Mouse (Mus musculus): ENCODE results near the gene Dkkl1. TPM values are rescaled to one million over a fixed set of nuclear protein-coding genes. Genes with fewer than 3 reads are reported as not detected.

Dkkl1 gene
- 10 to 100 TPM; 23.4 to 31.7 TPM for polyA plus RNA-seq (2017; shearing (Covaris generic))

GRCm38 (mm10) chr7:45211851-45212251 is at the start of gene Dkkl1:
TSS of gene Dkkl1 (minus strand) at chr7:45212147.

GRCm38 (mm10) chr7:45240633-45241388 is 28.9 kb upstream of the Dkkl1 start, which contains the start of gene Slc6a16:
TSS of gene Slc6a16 (plus strand) at chr7:45241085.

GRCm38 (mm10) chr7:45238723-45239496 is 27.0 kb upstream of the Dkkl1 start, which contains the start of gene Cd37:
TSS of gene Cd37 (minus strand) at chr7:45239115.

GRCm38 (mm10) chr7:45215673-45216441 is 3.9 kb upstream of the Dkkl1 start, which contains the start of gene Tead2:
TSS of gene Tead2 (plus strand) at chr7:45215753.

GRCm38 (mm10) chr7:45204380-45205143 is 7.4 kb downstream of the Dkkl1 start, which contains the start of gene Ccdc155:
TSS of gene Ccdc155 (minus strand) at chr7:45204892.

GRCm38 (mm10) chr7:45180896-45181477 is 31.0 kb downstream of the Dkkl1 start, which contains the start of gene Pth2:
TSS of gene Pth2 (plus strand) at chr7:45180995.

GRCm38 (mm10) chr7:45179469-45179868 is 32.5 kb downstream of the Dkkl1 start, which contains the start of gene Gfy:
TSS of gene Gfy (minus strand) at chr7:45179569.

GRCm38 (mm10) chr7:45163735-45164490 is 48.0 kb downstream of the Dkkl1 start, which contains the start of gene Slc17a7:
TSS of gene Slc17a7 (plus strand) at chr7:45163949.

Other genes with a start within 250 kb of the Dkkl1 start
- gene Cpt1c, start 237.3 kb downstream of the Dkkl1 start, polyA plus RNA-seq (2017; shearing (Covaris generic)) = 1 to 10 TPM; 1.7 to 2.5 TPM
- gene Prmt1, start 225.6 kb downstream of the Dkkl1 start, polyA plus RNA-seq (2017; shearing (Covaris generic)) = 100 to 1,000 TPM; 148 to 162 TPM
- gene Irf3, start 214.5 kb downstream of the Dkkl1 start, polyA plus RNA-seq (2017; shearing (Covaris generic)) = 100 to 1,000 TPM; 224 to 233 TPM
- gene Bcl2l12, start 213.4 kb downstream of the Dkkl1 start, polyA plus RNA-seq (2017; shearing (Covaris generic)) = 10 to 100 TPM; 23.6 to 30.4 TPM
- gene Scaf1, start 195.8 kb downstream of the Dkkl1 start, polyA plus RNA-seq (2017; shearing (Covaris generic)) = 10 to 100 TPM; 34.5 to 35.4 TPM
- gene Rras, start 194.2 kb downstream of the Dkkl1 start, polyA plus RNA-seq (2017; shearing (Covaris generic)) = 10 to 100 TPM; 30.9 to 34.3 TPM
- 1 to 10 TPM; 2.2 to 4.1 TPM for gene Prr12, start 159.3 kb downstream of the Dkkl1 start, polyA plus RNA-seq (2017; shearing (Covaris generic))
- 100 to 1,000 TPM in 1 of 2 experiments, 10 to 100 TPM in 1; 99.4 to 115 TPM for gene Nosip, start 149.7 kb downstream of the Dkkl1 start, polyA plus RNA-seq (2017; shearing (Covaris generic))
- 1 to 10 TPM; 2.7 to 4.1 TPM for gene Prrg2, start 149.5 kb downstream of the Dkkl1 start, polyA plus RNA-seq (2017; shearing (Covaris generic))
- gene Rcn3, start 119.9 kb downstream of the Dkkl1 start, polyA plus RNA-seq (2017; shearing (Covaris generic)) = 10 to 100 TPM in 1 of 2 experiments, 1 to 10 TPM in 1; 3.5 to 13.7 TPM
- gene Fcgrt, start 108.3 kb downstream of the Dkkl1 start, polyA plus RNA-seq (2017; shearing (Covaris generic)) = 1 to 10 TPM; 1.1 to 5.2 TPM
- 1,000 to 10,000 TPM; 2,095 to 2,158 TPM for gene Rps11, start 87.7 kb downstream of the Dkkl1 start, polyA plus RNA-seq (2017; shearing (Covaris generic))
- 1,000 to 10,000 TPM; 2,041 to 2,586 TPM for gene Rpl13a, start 83.4 kb downstream of the Dkkl1 start, polyA plus RNA-seq (2017; shearing (Covaris generic))
- gene Gm45713, start 75.9 kb downstream of the Dkkl1 start, polyA plus RNA-seq (2017; shearing (Covaris generic)) = not detected
- gene Flt3l, start 75.7 kb downstream of the Dkkl1 start, polyA plus RNA-seq (2017; shearing (Covaris generic)) = 100 to 1,000 TPM; 207 to 313 TPM
- 10 to 100 TPM; 53.5 to 57.9 TPM for gene Pih1d1, start 57.8 kb downstream of the Dkkl1 start, polyA plus RNA-seq (2017; shearing (Covaris generic))
- 10 to 100 TPM; 50.3 to 78.2 TPM for gene Aldh16a1, start 57.6 kb downstream of the Dkkl1 start, polyA plus RNA-seq (2017; shearing (Covaris generic))
- gene Slc17a7, start 48.2 kb downstream of the Dkkl1 start, polyA plus RNA-seq (2017; shearing (Covaris generic)) = under 1 TPM in 1 of 2 experiments, not detected in 1; 0.16 TPM
- gene Gfy, start 32.6 kb downstream of the Dkkl1 start, polyA plus RNA-seq (2017; shearing (Covaris generic)) = not detected
- not detected for gene Pth2, start 31.2 kb downstream of the Dkkl1 start, polyA plus RNA-seq (2017; shearing (Covaris generic))
- gene Ccdc155, start 7.3 kb downstream of the Dkkl1 start, polyA plus RNA-seq (2017; shearing (Covaris generic)) = under 1 TPM; 0.24 to 0.70 TPM
- 1 to 10 TPM; 3.8 to 5.8 TPM for gene Tead2, start 3.6 kb upstream of the Dkkl1 start, polyA plus RNA-seq (2017; shearing (Covaris generic))
- gene Cd37, start 27.0 kb upstream of the Dkkl1 start, polyA plus RNA-seq (2017; shearing (Covaris generic)) = 100 to 1,000 TPM; 565 to 611 TPM
- gene Slc6a16, start 28.9 kb upstream of the Dkkl1 start, polyA plus RNA-seq (2017; shearing (Covaris generic)) = under 1 TPM in 1 of 2 experiments, not detected in 1; 0.40 TPM
- gene Slc6a21, start 65.4 kb upstream of the Dkkl1 start, polyA plus RNA-seq (2017; shearing (Covaris generic)) = under 1 TPM; 0.18 to 0.38 TPM
- gene Trpm4, start 121.6 kb upstream of the Dkkl1 start, polyA plus RNA-seq (2017; shearing (Covaris generic)) = 10 to 100 TPM in 1 of 2 experiments, 1 to 10 TPM in 1; 9.5 to 13.8 TPM
- gene Hrc, start 123.1 kb upstream of the Dkkl1 start, polyA plus RNA-seq (2017; shearing (Covaris generic)) = not detected
- under 1 TPM; 0.36 to 0.60 TPM for gene Ppfia3, start 154.9 kb upstream of the Dkkl1 start, polyA plus RNA-seq (2017; shearing (Covaris generic))
- under 1 TPM in 1 of 2 experiments, not detected in 1; 0.90 TPM for gene Lin7b, start 158.4 kb upstream of the Dkkl1 start, polyA plus RNA-seq (2017; shearing (Covaris generic))
- gene Snrnp70, start 183.6 kb upstream of the Dkkl1 start, polyA plus RNA-seq (2017; shearing (Covaris generic)) = 100 to 1,000 TPM; 192 to 196 TPM
- gene Kcna7, start 193.5 kb upstream of the Dkkl1 start, polyA plus RNA-seq (2017; shearing (Covaris generic)) = under 1 TPM in 1 of 2 experiments, not detected in 1; 0.17 TPM
- under 1 TPM; 0.71 to 0.96 TPM for gene Ntf5, start 201.5 kb upstream of the Dkkl1 start, polyA plus RNA-seq (2017; shearing (Covaris generic))
- not detected for gene Lhb, start 208.7 kb upstream of the Dkkl1 start, polyA plus RNA-seq (2017; shearing (Covaris generic))
- 10 to 100 TPM; 14.1 to 14.9 TPM for gene Gys1, start 222.7 kb upstream of the Dkkl1 start, polyA plus RNA-seq (2017; shearing (Covaris generic))
- 10 to 100 TPM; 62.1 to 62.7 TPM for gene Ruvbl2, start 225.9 kb upstream of the Dkkl1 start, polyA plus RNA-seq (2017; shearing (Covaris generic))
- 1,000 to 10,000 TPM; 1,804 to 2,248 TPM for gene Ftl1, start 247.7 kb upstream of the Dkkl1 start, polyA plus RNA-seq (2017; shearing (Covaris generic))

Measured in inflammation-experienced regulatory T-cells (primary cell).